Mouse (Mus musculus): ENCODE data around the gene Unc5b. TPM values are rescaled to one million over a fixed set of nuclear protein-coding genes. Genes with fewer than 3 reads are reported as not detected.
A peak's percentile ranks its signal among the peaks of the same experiment; 100 is the strongest.

The Unc5b gene
- polyA plus RNA-seq, 1 experiment from 2014 or later = 8.3 TPM

DNA sequence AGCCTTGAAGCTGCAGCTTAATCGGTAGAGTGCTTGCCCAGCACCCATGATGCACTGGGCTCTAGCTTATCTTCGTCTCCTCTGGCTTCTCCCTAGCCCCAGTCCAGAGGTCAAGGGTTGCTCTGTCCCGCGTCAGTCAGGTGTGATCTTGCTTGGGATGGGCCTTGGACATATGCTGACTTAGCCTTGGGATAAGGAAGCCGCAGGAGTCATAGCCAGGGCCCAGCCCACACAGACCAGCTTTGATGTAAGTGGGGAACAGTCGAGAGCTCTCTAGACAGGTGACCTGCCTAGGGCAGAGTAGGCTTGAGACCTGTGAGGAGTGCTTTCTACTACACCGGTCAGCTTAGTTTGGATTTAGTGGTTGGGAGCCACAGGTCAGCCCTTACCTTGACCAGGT lies 64.0 kb downstream of the Unc5b start:
- H3K4me3 ChIP-seq = no peak overlapping the region
- H3K9ac ChIP-seq = no peak overlapping the region
- no peak for ATAC-seq (ENCODE audit: low FRiP score, low read depth)
- no peaks in the 10 kb centered on the region for H3K27me3 ChIP-seq
- H3K4me1 ChIP-seq = peaks cover 4% of the 10 kb centered on the region; the same call in 1 of the 2 replicates
- H3K4me2 ChIP-seq (replicated peaks) = no peak overlapping the region
- H3K9me3 ChIP-seq = no peaks in the 10 kb centered on the region
- WGBS = 85% methylated on average over 7 of the region's 7 CpGs
- H3K36me3 ChIP-seq = peaks cover 66% of the 10 kb centered on the region
- no peak overlapping the region for H3K27ac ChIP-seq

DNA sequence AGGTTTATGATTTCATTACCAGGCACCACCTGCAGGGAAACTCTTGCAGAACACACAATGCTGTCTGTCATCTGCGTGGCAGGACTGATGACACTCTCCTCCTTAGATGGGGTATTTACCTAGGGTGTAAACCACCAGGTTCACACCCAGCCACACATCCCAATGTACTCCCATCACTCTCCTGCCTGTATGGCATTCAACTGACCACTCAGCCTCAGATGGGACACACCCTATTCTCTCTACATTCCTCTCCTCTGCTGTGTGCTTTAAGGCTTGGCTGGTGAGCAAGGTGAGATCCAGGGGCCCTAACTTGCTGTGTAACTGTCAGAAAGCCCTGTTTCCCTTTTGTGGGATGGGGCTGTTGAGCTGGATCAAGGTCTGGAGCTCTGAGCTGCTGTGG lies 69.3 kb downstream of the Unc5b start:
- H3K4me1 ChIP-seq = no peaks in the 10 kb centered on the region
- no peak overlapping the region for H3K27ac ChIP-seq
- H3K4me2 ChIP-seq (replicated peaks) = no peak overlapping the region
- no peak for ATAC-seq (ENCODE audit: low FRiP score, low read depth)
- H3K4me3 ChIP-seq = no peak overlapping the region
- H3K27me3 ChIP-seq = no peaks in the 10 kb centered on the region
- no peak overlapping the region for H3K9ac ChIP-seq
- WGBS = 57% methylated on average over 1 of the region's 1 CpGs
- no peaks in the 10 kb centered on the region for H3K9me3 ChIP-seq
- peaks cover 28% of the 10 kb centered on the region for H3K36me3 ChIP-seq

DNA sequence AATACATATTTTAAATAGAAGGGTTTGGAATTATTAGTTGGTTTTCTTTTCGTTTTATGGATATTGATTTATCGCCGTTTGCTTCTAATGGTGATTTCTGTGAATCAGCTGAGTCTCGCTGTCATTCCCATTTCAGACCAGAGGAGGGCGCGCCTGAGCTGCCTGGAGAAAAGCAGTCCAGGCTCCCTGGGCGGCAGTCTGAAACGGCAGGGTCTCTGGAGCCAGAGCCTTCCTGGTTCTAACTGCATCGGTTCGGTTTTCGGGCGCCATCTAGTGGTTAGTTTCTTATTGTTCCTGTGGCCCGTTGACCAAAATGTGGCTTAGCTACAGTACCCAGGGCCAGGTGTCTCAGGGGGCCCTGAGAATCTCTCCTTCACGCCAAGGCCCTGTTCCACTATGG lies 71.0 kb downstream of the Unc5b start:
- H3K27ac ChIP-seq = no peak overlapping the region
- H3K9ac ChIP-seq = no peak overlapping the region
- H3K27me3 ChIP-seq = no peaks in the 10 kb centered on the region
- H3K4me3 ChIP-seq = no peak overlapping the region
- no peaks in the 10 kb centered on the region for H3K9me3 ChIP-seq
- peaks cover 12% of the 10 kb centered on the region for H3K36me3 ChIP-seq
- ATAC-seq (ENCODE audit: low FRiP score, low read depth) = peak; percentile 78
- no peak overlapping the region for H3K4me2 ChIP-seq (replicated peaks)
- whole genome bisulfite sequencing = 5% methylated on average over 14 of the region's 14 CpGs
- no peaks in the 10 kb centered on the region for H3K4me1 ChIP-seq

DNA sequence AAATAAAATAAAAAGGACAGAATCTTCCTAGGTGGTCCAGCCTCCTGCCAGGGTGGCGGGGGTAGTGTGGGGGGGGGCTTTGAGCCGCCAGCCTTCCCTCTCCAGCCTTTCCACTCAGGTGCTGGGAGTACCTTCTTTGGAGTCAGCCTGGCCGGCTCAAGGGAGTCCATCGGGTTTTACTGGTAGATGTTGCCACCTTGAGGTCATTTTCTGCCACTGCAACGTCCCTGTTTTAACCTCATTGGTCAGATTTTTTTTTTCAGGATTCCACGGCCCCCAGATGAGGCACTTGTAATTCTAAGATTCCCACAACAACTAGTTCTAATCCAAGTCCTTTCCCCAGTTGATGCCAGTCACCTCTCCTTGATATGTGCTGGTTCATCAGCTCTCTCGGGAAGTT lies 74.4 kb downstream of the Unc5b start:
- Histone ChIP-seq H3K4me1 (peaks cover 9% of the 10 kb centered on the region), H3K4me2 (replicated peaks) (no peak overlapping the region), H3K9me3 (no peaks in the 10 kb centered on the region), H3K36me3 (no peaks in the 10 kb centered on the region), H3K27me3 (no peaks in the 10 kb centered on the region), H3K27ac (no peak overlapping the region), H3K9ac (no peak overlapping the region), H3K4me3 (no peak overlapping the region)
- 7% methylated on average over 7 of the region's 7 CpGs for WGBS
- ATAC-seq (ENCODE audit: low FRiP score, low read depth) = no peak

DNA sequence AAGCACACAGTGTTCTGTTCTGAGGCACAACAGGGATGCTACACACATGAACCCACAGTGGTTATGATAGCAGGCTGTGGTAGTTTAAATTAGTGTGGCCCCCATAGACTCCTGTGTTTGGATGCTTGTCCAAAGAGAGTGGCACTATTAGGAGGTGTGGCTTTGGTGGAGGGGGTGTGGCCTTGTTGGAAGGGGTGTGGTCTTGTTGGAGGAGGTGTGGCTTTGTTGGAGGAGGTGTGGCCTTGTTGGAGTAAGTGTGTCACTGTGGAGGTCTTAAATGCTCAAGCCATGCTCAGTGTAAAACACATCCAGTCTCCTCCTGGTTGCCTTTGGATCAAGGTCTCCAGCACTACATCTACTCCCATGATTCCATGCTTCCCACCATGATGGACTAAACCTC lies 75.2 kb downstream of the Unc5b start:
- Histone ChIP-seq H3K4me1 (peaks cover 17% of the 10 kb centered on the region), H3K27ac (no peak overlapping the region), H3K4me3 (no peak overlapping the region), H3K9ac (no peak overlapping the region), H3K9me3 (no peaks in the 10 kb centered on the region), H3K36me3 (no peaks in the 10 kb centered on the region), H3K27me3 (no peaks in the 10 kb centered on the region), H3K4me2 (replicated peaks) (no peak overlapping the region)
- ATAC-seq (ENCODE audit: low FRiP score, low read depth) = no peak

DNA sequence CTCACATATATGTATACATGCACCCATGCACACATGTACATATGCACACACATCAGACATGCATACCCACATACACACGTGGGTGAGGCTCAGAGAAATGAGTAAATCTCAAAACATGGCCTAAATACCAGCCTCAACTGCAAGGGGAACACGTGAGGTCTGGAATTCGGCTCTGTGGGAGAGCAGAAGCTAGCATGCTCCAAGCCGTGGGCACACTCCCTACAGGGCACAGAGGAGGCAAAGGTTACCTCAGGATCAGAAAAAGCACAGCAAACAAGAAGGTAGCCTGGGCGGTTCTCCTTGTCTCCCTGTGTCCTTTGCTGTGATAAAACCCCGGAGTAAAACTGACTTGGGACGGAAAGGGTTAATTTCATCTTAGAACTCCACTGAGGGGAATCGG lies 77.4 kb downstream of the Unc5b start:
- peaks cover 17% of the 10 kb centered on the region for H3K4me1 ChIP-seq
- ATAC-seq (ENCODE audit: low FRiP score, low read depth) = no peak
- no peak overlapping the region for H3K4me2 ChIP-seq (replicated peaks)
- no peak overlapping the region for H3K4me3 ChIP-seq
- WGBS = 72% methylated on average over 8 of the region's 8 CpGs
- no peaks in the 10 kb centered on the region for H3K27me3 ChIP-seq
- no peaks in the 10 kb centered on the region for H3K9me3 ChIP-seq
- H3K27ac ChIP-seq = no peak overlapping the region
- H3K9ac ChIP-seq = no peak overlapping the region
- H3K36me3 ChIP-seq = peaks cover 10% of the 10 kb centered on the region

DNA sequence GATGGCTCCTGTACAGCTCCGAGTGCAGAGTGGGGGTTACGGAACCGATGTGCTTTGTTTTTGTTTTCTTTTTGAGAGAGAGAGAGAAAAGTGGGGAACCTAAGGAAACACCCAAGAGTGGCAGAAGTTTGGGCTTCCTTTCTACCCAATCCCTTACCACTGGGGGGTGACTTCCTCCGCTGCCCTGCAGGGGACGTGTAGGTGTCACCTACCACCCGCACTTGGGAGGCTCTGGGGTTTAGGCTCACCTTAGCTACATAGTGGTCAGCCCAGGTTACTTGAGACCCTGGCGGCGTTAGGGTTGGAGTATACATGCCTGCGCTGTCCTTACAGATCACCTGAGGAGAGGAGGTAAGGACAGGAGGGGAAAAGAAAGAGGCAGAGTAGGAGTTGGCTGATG lies 78.1 kb downstream of the Unc5b start:
- H3K4me2 ChIP-seq (replicated peaks) = peak overlapping the region; percentile 79
- H3K4me1 ChIP-seq = peaks cover 17% of the 10 kb centered on the region
- H3K4me3 ChIP-seq = no peak overlapping the region
- 74% methylated on average over 9 of the region's 9 CpGs for WGBS
- peaks cover 13% of the 10 kb centered on the region for H3K36me3 ChIP-seq
- H3K9me3 ChIP-seq = no peaks in the 10 kb centered on the region
- no peaks in the 10 kb centered on the region for H3K27me3 ChIP-seq
- no peak for ATAC-seq (ENCODE audit: low FRiP score, low read depth)
- H3K27ac ChIP-seq = peak overlapping the region; percentile 53; the same call in 1 of the 2 replicates
- H3K9ac ChIP-seq = peak overlapping the region; percentile 50; the same call in 1 of the 2 replicates

DNA sequence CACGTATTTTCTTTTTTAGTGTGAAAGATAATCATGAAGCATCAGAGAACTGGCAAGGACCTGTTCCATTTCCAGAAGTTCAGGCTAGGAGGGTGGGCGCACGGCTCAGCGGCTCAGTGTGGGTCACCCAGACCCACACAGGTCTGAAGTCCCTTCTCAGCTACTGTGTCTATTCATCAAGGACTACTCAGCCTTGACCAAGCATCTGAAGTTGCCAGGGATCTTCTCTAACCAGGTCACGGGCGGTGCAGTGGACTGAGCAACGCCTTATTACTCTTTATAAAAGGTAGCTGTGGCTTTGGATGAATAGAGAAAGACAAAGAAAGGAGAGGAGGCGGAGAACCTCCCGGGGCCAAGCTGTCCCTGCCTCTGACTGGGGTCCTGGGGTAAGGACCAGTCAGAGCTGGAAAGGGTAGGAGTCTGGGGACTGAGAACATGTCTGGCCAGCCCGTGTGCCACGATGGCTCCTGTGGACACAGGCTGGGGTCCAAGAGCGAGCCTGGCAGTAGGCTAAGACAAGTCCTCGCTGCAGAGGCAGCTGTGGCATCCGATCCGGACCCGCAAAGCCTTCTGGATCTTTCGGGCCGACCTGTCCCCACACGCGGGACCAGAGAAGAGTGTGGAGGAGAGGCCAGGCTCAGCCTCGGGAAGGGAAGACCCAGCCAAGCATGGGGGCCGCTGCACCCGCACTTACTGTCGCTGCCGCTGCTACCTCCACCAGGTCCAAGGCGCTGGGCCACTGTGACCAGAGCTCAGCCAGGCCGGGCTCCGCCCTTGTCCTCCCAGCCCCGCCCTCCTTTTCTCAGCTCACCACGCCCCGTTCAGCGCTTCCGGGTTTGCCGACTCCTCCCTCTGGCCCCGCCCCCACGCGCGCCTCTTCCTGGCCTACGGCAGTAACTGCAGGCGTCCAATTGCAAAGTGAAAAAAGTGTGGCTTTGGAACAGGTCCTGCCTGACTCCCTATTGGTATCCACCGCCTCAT lies 79.1 kb downstream of the Unc5b start, which contains the start of gene Slc29a3:
Gene Slc29a3 (minus strand): TSS at position 755 of the 981 bp plus-strand sequence.
- 12% methylated on average over 41 of the region's 41 CpGs for WGBS
- H3K27me3 ChIP-seq = no peaks in the 10 kb centered on the region
- H3K4me3 ChIP-seq = peak within 1 kb of the TSS; percentile 61
- no peaks in the 10 kb centered on the region for H3K9me3 ChIP-seq
- H3K36me3 ChIP-seq = peaks cover 20% of the 10 kb centered on the region
- peak; percentile 94 for ATAC-seq (ENCODE audit: low FRiP score, low read depth)
- H3K27ac ChIP-seq = peak within 1 kb of the TSS; percentile 69; the same call in 1 of the 2 replicates
- H3K9ac ChIP-seq = peak within 1 kb of the TSS; percentile 84
- H3K4me2 ChIP-seq (replicated peaks) = peak within 1 kb of the TSS; percentile 79
- H3K4me1 ChIP-seq = peaks cover 24% of the 10 kb centered on the region

DNA sequence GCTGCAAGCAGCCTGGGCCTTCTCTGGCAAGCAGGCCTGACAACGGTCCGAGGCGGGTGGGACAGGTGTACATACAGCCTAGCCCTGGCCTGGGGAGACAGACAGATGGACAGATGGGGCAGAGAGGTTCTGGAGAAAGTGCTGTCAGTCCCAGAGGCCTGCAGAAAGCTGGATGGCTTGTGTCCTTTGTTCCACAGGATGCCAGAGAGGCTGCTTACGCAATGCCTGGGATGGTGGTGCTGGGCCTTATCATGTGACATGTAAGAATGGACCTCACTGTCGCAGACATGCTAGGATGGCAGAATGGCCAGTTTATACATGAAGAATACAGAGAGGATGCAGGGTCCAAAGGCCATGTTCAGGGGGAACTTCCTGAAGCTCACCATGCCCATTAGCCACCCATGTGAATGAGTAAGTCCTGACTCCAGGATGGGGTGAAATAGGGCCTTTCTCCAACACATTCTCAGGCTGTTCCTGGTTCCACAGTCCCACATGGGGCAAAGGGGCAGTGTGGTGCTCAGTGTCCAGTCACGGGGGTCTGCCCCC lies 83.6 kb downstream of the Unc5b start:
- 59% methylated on average over 6 of the region's 6 CpGs for WGBS
- Histone ChIP-seq H3K9ac (peak overlapping the region; percentile 48; the same call in 1 of the 2 replicates), H3K27ac (no peak overlapping the region), H3K27me3 (no peaks in the 10 kb centered on the region), H3K4me2 (replicated peaks) (no peak overlapping the region), H3K36me3 (peaks cover 36% of the 10 kb centered on the region), H3K9me3 (no peaks in the 10 kb centered on the region), H3K4me3 (no peak overlapping the region), H3K4me1 (peaks cover 26% of the 10 kb centered on the region)
- no peak for ATAC-seq (ENCODE audit: low FRiP score, low read depth)

DNA sequence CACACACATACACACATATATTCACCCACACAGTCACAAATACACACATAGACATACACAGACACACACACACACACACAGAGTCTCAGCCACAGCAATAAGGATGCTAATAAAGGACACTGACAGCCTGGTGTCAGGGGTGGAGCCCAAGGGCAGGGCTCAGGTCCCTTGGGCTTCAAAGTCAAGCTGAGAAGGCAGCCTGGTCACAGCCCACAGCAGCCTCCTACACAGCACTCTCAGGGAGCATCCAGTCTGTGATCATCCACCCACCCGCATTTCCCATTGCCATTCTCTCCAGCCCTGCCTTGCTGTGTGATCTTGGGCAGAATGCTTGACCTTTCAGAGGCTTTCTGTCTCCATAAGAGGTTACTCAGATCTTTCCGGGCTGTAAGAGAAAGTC lies 84.9 kb downstream of the Unc5b start:
- Histone ChIP-seq H3K27me3 (no peaks in the 10 kb centered on the region), H3K9ac (no peak overlapping the region), H3K27ac (no peak overlapping the region), H3K9me3 (no peaks in the 10 kb centered on the region), H3K4me1 (peaks cover 17% of the 10 kb centered on the region), H3K36me3 (peaks cover 41% of the 10 kb centered on the region), H3K4me3 (no peak overlapping the region), H3K4me2 (replicated peaks) (no peak overlapping the region)
- no peak for ATAC-seq (ENCODE audit: low FRiP score, low read depth)
- 69% methylated on average over 2 of the region's 2 CpGs for WGBS

DNA sequence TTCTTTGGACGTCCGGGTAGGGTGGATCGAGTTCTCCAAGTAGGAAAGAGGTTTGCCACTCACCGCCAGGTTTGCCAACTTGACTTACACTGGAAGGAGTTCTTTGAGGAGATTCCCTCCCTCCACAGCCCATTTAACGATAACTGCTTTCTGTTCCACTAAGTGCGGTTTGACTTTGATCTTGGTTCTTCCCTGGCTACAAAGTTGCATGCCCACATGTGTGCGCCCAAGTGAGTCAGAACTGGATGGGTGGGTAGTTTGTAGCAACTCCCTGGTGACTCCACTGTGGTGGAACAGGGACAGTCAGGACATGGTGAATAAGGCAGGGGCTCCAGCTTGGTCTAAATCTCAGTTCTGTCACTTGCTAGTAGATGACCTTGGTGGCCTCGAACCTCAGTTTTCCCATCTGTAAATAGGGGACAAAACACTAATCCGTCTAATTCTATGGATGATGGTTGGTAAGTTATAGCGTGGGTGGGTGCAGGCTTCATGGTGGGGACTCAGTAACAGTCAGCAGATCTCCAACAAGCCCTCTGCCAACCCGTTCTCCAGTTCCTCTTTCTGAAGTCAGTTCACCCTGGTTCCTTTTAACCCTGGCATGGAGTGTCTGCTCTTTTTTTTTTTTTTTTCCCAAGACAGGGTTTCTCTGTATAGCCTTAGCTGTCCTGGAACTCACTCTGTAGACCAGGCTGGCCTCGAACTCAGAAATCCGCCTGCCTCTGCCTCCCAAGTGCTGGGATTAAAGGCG lies 86.7 kb downstream of the Unc5b start:
- WGBS = 88% methylated on average over 14 of the region's 14 CpGs
- Histone ChIP-seq H3K9me3 (no peaks in the 10 kb centered on the region), H3K4me1 (peaks cover 14% of the 10 kb centered on the region), H3K9ac (no peak overlapping the region), H3K36me3 (peaks cover 35% of the 10 kb centered on the region), H3K27me3 (no peaks in the 10 kb centered on the region), H3K4me2 (replicated peaks) (no peak overlapping the region), H3K4me3 (no peak overlapping the region), H3K27ac (no peak overlapping the region)
- no peak for ATAC-seq (ENCODE audit: low FRiP score, low read depth)

DNA sequence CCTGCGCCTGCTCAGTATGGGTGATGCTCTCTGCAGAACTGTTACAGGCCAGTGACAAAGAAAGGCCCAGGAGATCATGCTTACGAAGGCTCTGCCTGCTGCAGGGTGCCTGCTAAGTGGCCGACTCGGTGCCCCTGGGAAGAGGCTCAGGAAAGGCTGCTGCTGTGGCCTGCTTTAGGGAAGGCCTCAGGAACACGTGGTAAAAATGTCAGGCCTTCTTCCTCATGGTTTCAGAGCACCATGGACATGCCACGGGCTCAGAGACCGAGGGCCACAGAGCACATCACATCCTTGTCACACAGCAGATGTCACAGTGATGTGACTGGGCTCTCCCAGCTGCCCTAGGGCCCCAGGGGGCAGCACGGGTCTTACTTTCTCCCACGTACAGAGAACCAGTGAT lies 87.7 kb downstream of the Unc5b start:
- WGBS = 62% methylated on average over 9 of the region's 9 CpGs
- no peak for ATAC-seq (ENCODE audit: low FRiP score, low read depth)
- H3K27ac ChIP-seq = no peak overlapping the region
- H3K9me3 ChIP-seq = no peaks in the 10 kb centered on the region
- no peak overlapping the region for H3K4me3 ChIP-seq
- H3K36me3 ChIP-seq = peaks cover 29% of the 10 kb centered on the region
- H3K27me3 ChIP-seq = no peaks in the 10 kb centered on the region
- H3K4me2 ChIP-seq (replicated peaks) = no peak overlapping the region
- peaks cover 14% of the 10 kb centered on the region for H3K4me1 ChIP-seq
- H3K9ac ChIP-seq = no peak overlapping the region
